Mouse (Mus musculus) hindbrain, embryonic 12.5 days (tissue): Measurements from ENCODE around the gene Pnrc2. TPM values are rescaled to one million over a fixed set of nuclear protein-coding genes. Genes with fewer than 3 reads are reported as not detected.

Experiments used
- ATAC-seq: fragments of 200-750 bp; cut with Nextera tagmentation; 2 replicates; pipeline ENCODE4 v1.8.0; 2017; ENCODE audit warnings: moderate TSS enrichment; ENCODE audit not compliant: low FRiP score
- H3K27ac ChIP-seq: fragments of 300-500 bp; sonication (generic); 2 replicates; pipeline ENCODE4 v1.5.1; 2016; ENCODE audit warnings: mild to moderate bottlenecking
- H3K27me3 ChIP-seq: fragments of 300-500 bp; sonication (generic); 2 replicates; pipeline ENCODE4 v1.6.1; 2016; ENCODE audit warnings: mild to moderate bottlenecking
- H3K36me3 ChIP-seq: fragments of 300-500 bp; sonication (generic); 2 replicates; pipeline ENCODE4 v1.6.1; 2016; ENCODE audit warnings: mild to moderate bottlenecking
- H3K4me1 ChIP-seq: fragments of 300-500 bp; sonication (generic); 2 replicates; pipeline ENCODE4 v1.6.1; 2016
- H3K4me2 ChIP-seq: fragments of 300-500 bp; sonication (generic); replicated peaks from 2 replicates; pipeline ENCODE4 v1.6.1; 2016; ENCODE audit warnings: mild to moderate bottlenecking
- H3K4me3 ChIP-seq: fragments of 300-500 bp; sonication (generic); 2 replicates; pipeline ENCODE4 v1.5.1; 2016; ENCODE audit warnings: mild to moderate bottlenecking
- H3K9ac ChIP-seq: fragments of 300-500 bp; sonication (generic); 2 replicates; pipeline ENCODE4 v1.6.1; 2016; ENCODE audit warnings: mild to moderate bottlenecking, moderate library complexity
- H3K9me3 ChIP-seq: fragments of 300-500 bp; sonication (generic); replicated peaks from 2 replicates; pipeline ENCODE4 v1.6.1; 2016; ENCODE audit warnings: mild to moderate bottlenecking
- WGBS: fragments of 180-500 bp; shearing (Covaris S2); methylation state at CpG from one replicate; pipeline ENCODE4 v1.1.7; 2016; 5-methylcytosine and 5-hydroxymethylcytosine counted together
- polyA plus RNA-seq: library from polyadenylated mRNA; unstranded; fragments of >200 nt; fragmentation: Nextera tagmentation; extraction: Ambion mirVana; gene quantifications from 2 replicates; pipeline ENCODE4 v1.2.1, GENCODE M21; 2016

Pnrc2 gene
- polyA plus RNA-seq, 1 experiment from 2014 or later = 154 TPM

DNA sequence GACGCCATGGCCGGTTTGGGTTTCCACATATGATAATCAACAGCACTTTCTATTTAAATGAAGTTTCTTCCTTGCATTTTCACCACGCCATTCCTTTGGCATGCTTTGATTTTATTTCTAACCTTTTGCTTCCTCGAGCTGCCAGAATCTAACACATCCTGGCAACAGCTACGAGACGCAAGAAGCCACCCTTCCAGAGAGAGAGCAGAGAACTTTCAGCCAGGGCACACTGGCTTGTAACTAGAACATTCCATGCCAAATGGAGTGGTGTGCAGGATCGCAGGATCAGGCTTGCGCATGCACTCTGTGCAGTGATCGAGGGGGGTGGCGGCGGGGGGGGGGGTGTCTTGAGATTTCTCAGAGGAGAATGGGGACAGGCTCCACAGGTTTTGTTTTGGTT is 41.6 kb downstream of the Pnrc2 start:
- H3K36me3 ChIP-seq = no peaks in the 10 kb centered on the region
- no peaks in the 10 kb centered on the region for H3K27me3 ChIP-seq
- H3K4me1 ChIP-seq = peaks cover 20% of the 10 kb centered on the region
- H3K27ac ChIP-seq = no peak overlapping the region
- 79% methylated on average over 11 of the region's 11 CpGs for WGBS
- H3K9ac ChIP-seq = no peak overlapping the region
- H3K9me3 ChIP-seq = no peaks in the 10 kb centered on the region
- H3K4me3 ChIP-seq = no peak overlapping the region
- no peak overlapping the region for H3K4me2 ChIP-seq
- no peak for ATAC-seq

DNA sequence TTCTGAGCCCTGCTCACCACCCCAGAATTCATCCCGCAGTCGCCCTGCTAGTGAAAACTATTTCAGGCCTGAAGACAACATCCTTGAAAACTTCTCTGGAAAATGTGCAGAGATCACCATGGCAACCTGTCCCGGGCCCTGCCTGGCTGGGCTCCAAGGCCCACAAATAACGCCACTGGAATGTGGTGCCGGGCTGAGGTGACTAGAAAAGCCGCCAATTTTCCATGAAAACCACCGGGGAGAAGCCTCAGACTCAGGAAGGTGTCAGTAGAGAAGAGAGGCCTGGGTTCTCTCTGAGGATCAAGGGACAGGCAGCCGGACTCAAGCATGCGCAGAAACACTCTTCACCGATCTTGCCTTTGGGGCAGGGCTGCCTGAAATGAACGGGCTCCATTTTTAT is 45.2 kb downstream of the Pnrc2 start:
- no peak for ATAC-seq

GRCm38 (mm10) chr4:135824254-135824653 is 49.4 kb downstream of the Pnrc2 start:
- no peak for ATAC-seq
- peak overlapping the region; percentile 32; the same call in 1 of the 2 replicates for H3K9ac ChIP-seq
- no peaks in the 10 kb centered on the region for H3K9me3 ChIP-seq
- no peak overlapping the region for H3K27ac ChIP-seq
- H3K4me3 ChIP-seq = no peak overlapping the region
- H3K27me3 ChIP-seq = no peaks in the 10 kb centered on the region
- H3K4me1 ChIP-seq = peaks cover 9% of the 10 kb centered on the region
- no peak overlapping the region for H3K4me2 ChIP-seq
- 50% methylated on average over 8 of the region's 8 CpGs for WGBS
- no peaks in the 10 kb centered on the region for H3K36me3 ChIP-seq

More for the DNA sequence above, 45.2 kb downstream of the Pnrc2 start:
- Histone ChIP-seq H3K4me2 (0 out of 2 replicates have a peak overlapping the region, but pooled peaks have one; percentile 0), H3K36me3 (no peaks in the 10 kb centered on the region), H3K27me3 (no peaks in the 10 kb centered on the region), H3K27ac (peak overlapping the region; percentile 72), H3K9ac (no peak overlapping the region), H3K4me3 (no peak overlapping the region), H3K9me3 (no peaks in the 10 kb centered on the region), H3K4me1 (peaks cover 12% of the 10 kb centered on the region)
- 25% methylated on average over 11 of the region's 11 CpGs for WGBS

GRCm38 (mm10) chr4:135823298-135823697 is 50.4 kb downstream of the Pnrc2 start:
- WGBS = 64% methylated on average over 2 of the region's 2 CpGs
- H3K27ac ChIP-seq = no peak overlapping the region

GRCm38 (mm10) chr4:135821772-135822171 is 51.9 kb downstream of the Pnrc2 start:
- no peak overlapping the region for H3K4me2 ChIP-seq
- no peak overlapping the region for H3K9ac ChIP-seq
- no peak overlapping the region for H3K27ac ChIP-seq
- H3K9me3 ChIP-seq = no peaks in the 10 kb centered on the region
- no peaks in the 10 kb centered on the region for H3K36me3 ChIP-seq
- H3K4me3 ChIP-seq = no peak overlapping the region
- no peak for ATAC-seq
- no peaks in the 10 kb centered on the region for H3K4me1 ChIP-seq
- 79% methylated on average over 4 of the region's 4 CpGs for WGBS
- no peaks in the 10 kb centered on the region for H3K27me3 ChIP-seq

More at GRCm38 (mm10) chr4:135823298-135823697, 50.4 kb downstream of the Pnrc2 start:
- no peak for ATAC-seq
- Histone ChIP-seq H3K27me3 (no peaks in the 10 kb centered on the region), H3K4me1 (peaks cover under 1% of the 10 kb centered on the region; the same call in 1 of the 2 replicates), H3K4me3 (no peak overlapping the region), H3K9me3 (no peaks in the 10 kb centered on the region), H3K4me2 (no peak overlapping the region), H3K9ac (no peak overlapping the region), H3K36me3 (no peaks in the 10 kb centered on the region)

Other genes starting within 250 kb of the Pnrc2 start
- gene Ifnlr1, start 187.6 kb downstream of the Pnrc2 start, polyA plus RNA-seq = 0.42 and 0.65 TPM in 2 replicates
- not detected in 2 replicates for gene Il22ra1, start 145.7 kb downstream of the Pnrc2 start, polyA plus RNA-seq
- 0.35 and 1.5 TPM in 2 replicates for gene Myom3, start 114.1 kb downstream of the Pnrc2 start, polyA plus RNA-seq
- 312 and 328 TPM in 2 replicates for gene Srsf10, start 18.1 kb downstream of the Pnrc2 start, polyA plus RNA-seq
- gene Cnr2, start 21.5 kb upstream of the Pnrc2 start, polyA plus RNA-seq = 0.15 and 0.29 TPM in 2 replicates
- gene Fuca1, start 46.9 kb upstream of the Pnrc2 start, polyA plus RNA-seq = 50.2 and 54.1 TPM in 2 replicates
- gene Hmgcl, start 72.6 kb upstream of the Pnrc2 start, polyA plus RNA-seq = 55.6 and 60.2 TPM in 2 replicates
- 35.3 and 35.5 TPM in 2 replicates for gene Gale, start 89.9 kb upstream of the Pnrc2 start, polyA plus RNA-seq
- 153 and 167 TPM in 2 replicates for gene Lypla2, start 98.8 kb upstream of the Pnrc2 start, polyA plus RNA-seq
- 58.3 and 59.8 TPM in 2 replicates for gene Pithd1, start 113.4 kb upstream of the Pnrc2 start, polyA plus RNA-seq
- 36.5 and 41.5 TPM in 2 replicates for gene Eloa, start 147.9 kb upstream of the Pnrc2 start, polyA plus RNA-seq
- gene Rpl11, start 179.6 kb upstream of the Pnrc2 start, polyA plus RNA-seq = 277 and 292 TPM in 2 replicates